Mouse (Mus musculus): Measurements from ENCODE around the gene Arhgef26. TPM values are rescaled to one million over a fixed set of nuclear protein-coding genes. Genes with fewer than 3 reads are reported as not detected.

Gene Arhgef26
- total RNA-seq (2023) = under 1 TPM in 1 of 2 experiments, not detected in 1; 0.46 TPM

GRCm38 (mm10) chr3:62338044-62338443 is at the start of gene Arhgef26:
Arhgef26 (plus strand) TSS chr3:62338344.

GRCm38 (mm10) chr3:62506488-62507205 is 168.5 kb downstream of the Arhgef26 start, which contains the start of gene Dhx36:
Dhx36 (minus strand) TSS chr3:62507004.

Other genes starting within 250 kb of the Arhgef26 start
- 10 to 100 TPM; 36.9 to 37.7 TPM for gene Dhx36, start 168.7 kb downstream of the Arhgef26 start, total RNA-seq (2023)

Data from monocyte, adult 59 days (primary cell).